Mouse (Mus musculus) liver, embryonic 12.5 days (tissue): Measurements from ENCODE around the gene Ppm1h. TPM values are rescaled to one million over a fixed set of nuclear protein-coding genes. Genes with fewer than 3 reads are reported as not detected.

ENCODE experiments used
- ATAC-seq: fragments of 200-750 bp; cut with Nextera tagmentation; 2 replicates; pipeline ENCODE4 v1.8.0; 2017; ENCODE audit warnings: moderate number of reproducible peaks, mild to moderate bottlenecking, moderate library complexity
- H3K27ac ChIP-seq: fragments of 300-500 bp; sonication (generic); 2 replicates; pipeline ENCODE4 v1.5.1; 2016; ENCODE audit warnings: mild to moderate bottlenecking
- H3K27me3 ChIP-seq: fragments of 300-500 bp; sonication (generic); replicated peaks from 2 replicates; pipeline ENCODE4 v1.6.1; 2016; ENCODE audit warnings: mild to moderate bottlenecking, moderate library complexity
- H3K36me3 ChIP-seq: fragments of 300-500 bp; sonication (generic); 2 replicates; pipeline ENCODE4 v1.6.1; 2016; ENCODE audit warnings: mild to moderate bottlenecking, moderate library complexity
- H3K4me1 ChIP-seq: fragments of 300-500 bp; sonication (generic); 2 replicates; pipeline ENCODE4 v1.6.1; 2016
- H3K4me2 ChIP-seq: fragments of 300-500 bp; sonication (generic); 2 replicates; pipeline ENCODE4 v1.6.1; 2016; ENCODE audit warnings: mild to moderate bottlenecking, moderate library complexity
- H3K4me3 ChIP-seq: fragments of 300-500 bp; sonication (generic); 2 replicates; pipeline ENCODE4 v1.5.1; 2016; ENCODE audit warnings: mild to moderate bottlenecking, moderate library complexity
- H3K9ac ChIP-seq: fragments of 300-500 bp; sonication (generic); 2 replicates; pipeline ENCODE4 v1.6.1; 2016; ENCODE audit warnings: mild to moderate bottlenecking, moderate library complexity
- H3K9me3 ChIP-seq: fragments of 300-500 bp; sonication (generic); replicated peaks from 2 replicates; pipeline ENCODE4 v1.6.1; 2016; ENCODE audit warnings: mild to moderate bottlenecking, moderate library complexity
- WGBS: fragments of 180-500 bp; shearing (Covaris S2); methylation state at CpG from one replicate; pipeline ENCODE4 v1.1.7; 2016; ENCODE audit not compliant: insufficient replicate concordance; 5-methylcytosine and 5-hydroxymethylcytosine counted together
- polyA plus RNA-seq: library from polyadenylated mRNA; unstranded; fragments of >200 nt; fragmentation: Nextera tagmentation; extraction: Ambion mirVana; gene quantifications from 2 replicates; pipeline ENCODE4 v1.2.1, GENCODE M21; 2016

Gene Ppm1h
- polyA plus RNA-seq, 1 experiment from 2014 or later: 1.6 TPM

GRCm38 (mm10) chr10:122680387-122681084, 2.0 kb downstream of the Ppm1h start:
- no peak overlapping the region for H3K27ac ChIP-seq
- H3K36me3 ChIP-seq: no peaks in the 10 kb centered on the region
- no peak overlapping the region for H3K9ac ChIP-seq
- peak overlapping the region; percentile 63 for H3K4me3 ChIP-seq
- no peaks in the 10 kb centered on the region for H3K9me3 ChIP-seq
- peaks cover 11% of the 10 kb centered on the region; the same call in 1 of the 2 replicates for H3K4me1 ChIP-seq
- 6% methylated on average over 19 of the region's 19 CpGs for WGBS
- ATAC-seq: no peak
- peak overlapping the region; percentile 75 for H3K4me2 ChIP-seq
- H3K27me3 ChIP-seq: peaks cover 53% of the 10 kb centered on the region

- 37% methylated on average over 4 of the region's 4 CpGs for WGBS
- Histone ChIP-seq H3K27ac (no peak overlapping the region), H3K4me2 (no peak overlapping the region), H3K4me1 (peaks cover 11% of the 10 kb centered on the region; the same call in 1 of the 2 replicates), H3K4me3 (no peak overlapping the region), H3K27me3 (peaks cover 53% of the 10 kb centered on the region), H3K36me3 (no peaks in the 10 kb centered on the region), H3K9me3 (no peaks in the 10 kb centered on the region), H3K9ac (no peak overlapping the region)
- no peak for ATAC-seq
These were observed 2.5 kb downstream of the Ppm1h start for GRCm38 (mm10) chr10:122681085-122681408.

- Histone ChIP-seq H3K4me2 (no peak overlapping the region), H3K27ac (no peak overlapping the region), H3K9ac (no peak overlapping the region), H3K36me3 (no peaks in the 10 kb centered on the region), H3K27me3 (peaks cover 30% of the 10 kb centered on the region), H3K4me1 (peaks cover 11% of the 10 kb centered on the region; the same call in 1 of the 2 replicates), H3K9me3 (no peaks in the 10 kb centered on the region), H3K4me3 (no peak overlapping the region)
- no peak for ATAC-seq
- WGBS: 39% methylated on average over 5 of the region's 5 CpGs
These were observed 5.3 kb downstream of the Ppm1h start for GRCm38 (mm10) chr10:122683819-122684330.

DNA sequence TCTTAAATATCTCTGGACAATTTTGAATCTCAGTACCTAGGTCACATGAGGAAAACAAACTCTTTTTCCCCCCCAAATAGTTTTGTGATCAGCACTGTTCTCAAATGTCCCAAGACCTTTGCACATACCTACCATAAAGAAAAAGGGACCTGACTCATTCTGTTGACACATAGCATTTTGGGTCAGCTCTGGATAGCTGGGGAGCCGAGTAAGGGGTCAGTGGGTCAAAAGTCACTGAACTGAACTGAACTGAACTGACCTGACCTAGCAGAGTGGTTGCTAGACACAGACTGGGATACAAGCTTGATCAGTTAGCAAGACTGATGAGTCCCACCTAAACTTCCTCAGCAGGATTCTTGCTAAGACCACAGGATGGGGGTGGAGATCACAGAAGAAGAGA, 6.7 kb downstream of the Ppm1h start:
- Histone ChIP-seq H3K4me1 (peaks cover 3% of the 10 kb centered on the region; the same call in 1 of the 2 replicates), H3K4me3 (no peak overlapping the region), H3K27me3 (peaks cover 16% of the 10 kb centered on the region), H3K4me2 (no peak overlapping the region), H3K9ac (no peak overlapping the region), H3K36me3 (no peaks in the 10 kb centered on the region), H3K27ac (no peak overlapping the region), H3K9me3 (no peaks in the 10 kb centered on the region)
- no peak for ATAC-seq
- WGBS: 52% methylated on average over 1 of the region's 1 CpGs

DNA sequence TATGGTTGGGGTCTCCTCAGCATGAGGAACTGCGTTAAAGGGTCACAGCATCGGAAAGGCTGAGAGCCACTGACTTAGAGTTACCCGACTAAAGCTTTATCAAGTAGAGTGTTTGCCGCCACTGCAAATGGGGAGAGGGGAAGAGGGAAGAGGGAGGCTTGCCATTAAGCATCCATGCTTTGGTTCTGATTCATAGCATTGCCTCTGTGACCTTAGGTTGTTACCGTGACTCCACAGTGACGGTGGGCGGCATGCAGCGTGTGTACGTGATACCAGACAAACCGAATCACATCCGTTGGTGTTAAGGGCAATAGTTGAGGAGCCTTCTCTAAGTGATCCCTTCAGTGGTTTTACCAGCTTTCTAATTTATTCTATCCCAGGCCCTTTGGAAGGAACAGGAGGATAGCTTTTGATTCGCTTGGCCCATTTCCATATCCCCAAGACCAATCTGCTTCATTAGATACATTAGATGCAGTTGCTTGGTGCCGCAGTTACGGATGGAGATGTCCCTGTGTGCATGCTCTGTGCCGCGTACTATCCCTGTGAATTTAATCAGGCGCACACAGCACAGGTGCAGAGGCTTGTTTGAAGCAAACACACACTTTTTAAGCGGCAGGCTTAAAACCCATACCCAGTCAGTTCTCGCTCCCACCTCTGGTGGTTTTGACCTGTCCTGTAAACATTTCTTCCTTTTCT, 7.4 kb downstream of the Ppm1h start:
- Histone ChIP-seq H3K9me3 (no peaks in the 10 kb centered on the region), H3K27ac (no peak overlapping the region), H3K4me3 (no peak overlapping the region), H3K4me2 (no peak overlapping the region), H3K4me1 (no peaks in the 10 kb centered on the region), H3K9ac (no peak overlapping the region), H3K36me3 (no peaks in the 10 kb centered on the region), H3K27me3 (peaks cover 9% of the 10 kb centered on the region)
- ATAC-seq: no peak
- WGBS: 77% methylated on average over 19 of the region's 19 CpGs

DNA sequence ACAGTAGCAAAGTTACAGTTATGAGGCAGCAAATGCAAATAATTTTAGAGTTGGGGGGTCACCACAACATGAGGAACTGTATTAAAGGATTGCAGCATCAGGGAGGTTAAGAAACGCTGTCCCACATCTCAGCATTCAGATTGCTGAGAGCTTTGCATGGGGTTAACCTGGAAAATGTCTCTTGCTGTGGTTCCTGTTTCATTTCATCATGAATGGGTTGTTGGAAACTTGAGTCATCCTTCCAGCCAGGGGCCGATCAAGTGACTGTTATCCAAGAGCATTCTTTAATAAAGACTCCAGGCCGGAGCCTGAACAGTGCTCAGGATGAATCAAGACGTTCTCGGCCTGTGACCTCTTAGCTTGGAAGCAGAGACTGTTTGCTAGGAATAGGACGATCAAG, 12.1 kb downstream of the Ppm1h start:
- Histone ChIP-seq H3K4me1 (no peaks in the 10 kb centered on the region), H3K4me3 (no peak overlapping the region), H3K36me3 (no peaks in the 10 kb centered on the region), H3K9ac (no peak overlapping the region), H3K9me3 (no peaks in the 10 kb centered on the region), H3K4me2 (no peak overlapping the region), H3K27ac (no peak overlapping the region), H3K27me3 (no peaks in the 10 kb centered on the region)
- no peak for ATAC-seq
- 61% methylated on average over 6 of the region's 6 CpGs for WGBS

- H3K27me3 ChIP-seq: no peaks in the 10 kb centered on the region
- H3K9ac ChIP-seq: no peak overlapping the region
- WGBS: 66% methylated on average over 12 of the region's 12 CpGs
- no peak overlapping the region for H3K4me2 ChIP-seq
- H3K4me1 ChIP-seq: no peaks in the 10 kb centered on the region
- no peaks in the 10 kb centered on the region for H3K9me3 ChIP-seq
- H3K4me3 ChIP-seq: no peak overlapping the region
- H3K36me3 ChIP-seq: no peaks in the 10 kb centered on the region
- ATAC-seq: no peak
- no peak overlapping the region for H3K27ac ChIP-seq
These were observed 14.7 kb downstream of the Ppm1h start for GRCm38 (mm10) chr10:122693158-122693777.

DNA sequence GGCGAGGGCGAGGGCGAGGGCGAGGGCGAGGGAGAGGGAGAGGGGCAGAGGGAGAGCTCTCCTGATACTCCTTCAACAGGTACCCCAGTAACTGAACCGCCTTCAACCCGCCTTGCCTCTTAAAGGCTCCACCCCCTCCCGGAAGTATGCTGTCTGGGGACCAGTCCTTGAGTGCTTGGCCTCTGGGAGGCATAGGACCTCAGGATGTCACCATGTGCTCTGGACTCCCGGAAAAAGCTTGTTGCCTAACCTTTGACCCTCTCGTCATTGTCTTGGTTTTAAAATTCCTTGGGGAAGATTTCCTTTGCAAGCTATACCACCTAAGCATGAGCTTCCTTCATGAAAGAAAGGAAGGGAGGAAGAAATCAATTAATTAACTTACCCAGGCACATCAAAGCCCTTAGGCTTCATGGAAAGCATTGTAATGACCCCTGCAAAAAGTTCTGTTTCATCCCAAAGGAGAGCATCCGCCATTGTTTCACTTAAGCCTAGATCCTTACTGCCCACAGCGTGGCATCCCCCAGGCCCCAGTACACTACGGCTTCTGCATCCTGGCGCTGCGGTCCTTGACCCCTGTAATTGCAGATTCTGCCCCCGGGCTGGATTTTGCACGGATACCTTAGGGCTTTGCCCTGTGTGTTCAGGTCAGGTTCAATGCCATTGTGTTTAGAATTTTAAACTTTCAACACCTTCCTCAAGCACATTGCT, 15.5 kb downstream of the Ppm1h start:
- Histone ChIP-seq H3K27me3 (no peaks in the 10 kb centered on the region), H3K36me3 (no peaks in the 10 kb centered on the region), H3K4me2 (no peak overlapping the region), H3K4me3 (no peak overlapping the region), H3K4me1 (no peaks in the 10 kb centered on the region), H3K9ac (no peak overlapping the region), H3K27ac (no peak overlapping the region), H3K9me3 (no peaks in the 10 kb centered on the region)
- whole genome bisulfite sequencing: 65% methylated on average over 16 of the region's 17 CpGs
- no peak for ATAC-seq

DNA sequence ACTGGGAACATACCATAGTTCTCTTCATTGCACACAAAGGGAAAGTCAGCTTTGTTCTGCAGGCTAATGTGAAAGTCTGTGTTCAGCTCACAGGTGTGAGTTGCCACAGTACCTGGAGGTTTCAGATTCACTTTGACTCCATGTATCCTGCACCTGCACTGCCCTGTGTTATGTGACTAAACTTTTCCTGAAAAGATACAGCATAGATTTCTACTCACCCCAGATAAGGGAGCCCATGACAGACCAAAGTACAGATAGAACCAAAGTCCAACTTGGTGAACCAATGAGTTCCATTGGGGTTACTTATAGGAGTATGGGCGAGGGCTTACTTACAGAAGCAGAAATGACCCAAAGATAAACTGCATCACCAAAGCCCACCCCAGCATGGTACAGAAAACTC, 17.8 kb downstream of the Ppm1h start:
- no peak overlapping the region for H3K9ac ChIP-seq
- H3K9me3 ChIP-seq: no peaks in the 10 kb centered on the region
- ATAC-seq: no peak
- H3K4me2 ChIP-seq: no peak overlapping the region
- no peak overlapping the region for H3K27ac ChIP-seq
- WGBS: 62% methylated on average over 1 of the region's 1 CpGs
- no peaks in the 10 kb centered on the region for H3K4me1 ChIP-seq
- no peaks in the 10 kb centered on the region for H3K36me3 ChIP-seq
- no peaks in the 10 kb centered on the region for H3K27me3 ChIP-seq
- no peak overlapping the region for H3K4me3 ChIP-seq

- H3K4me3 ChIP-seq: no peak overlapping the region
- WGBS: 76% methylated on average over 5 of the region's 5 CpGs
These were observed 19.8 kb downstream of the Ppm1h start for GRCm38 (mm10) chr10:122698347-122698746.

DNA sequence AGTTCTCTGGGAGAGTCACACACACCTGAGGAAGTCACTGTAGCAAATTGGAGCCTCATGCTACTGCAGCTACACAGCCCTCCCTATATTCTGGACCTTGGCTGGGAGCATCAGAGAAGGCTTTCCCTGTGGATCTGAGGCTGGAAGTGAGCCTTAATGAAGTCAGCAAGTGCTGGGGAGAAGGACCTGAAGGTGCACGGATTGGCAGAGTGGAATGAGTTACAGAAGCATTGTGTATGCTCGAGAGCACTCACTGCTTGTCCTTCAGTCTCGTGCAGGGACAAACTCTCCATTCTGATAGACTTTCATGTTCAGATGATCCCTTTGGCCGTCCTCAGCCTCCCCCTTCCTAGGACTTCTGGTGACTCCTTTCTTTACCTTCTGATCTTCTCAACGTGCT, 26.3 kb downstream of the Ppm1h start:
- Histone ChIP-seq H3K4me3 (no peak overlapping the region), H3K36me3 (no peaks in the 10 kb centered on the region), H3K9me3 (no peaks in the 10 kb centered on the region), H3K9ac (no peak overlapping the region), H3K4me1 (no peaks in the 10 kb centered on the region), H3K27ac (no peak overlapping the region), H3K4me2 (no peak overlapping the region), H3K27me3 (no peaks in the 10 kb centered on the region)
- ATAC-seq: no peak
- 63% methylated on average over 5 of the region's 5 CpGs for WGBS

More at GRCm38 (mm10) chr10:122698347-122698746, 19.8 kb downstream of the Ppm1h start:
- Histone ChIP-seq H3K4me2 (no peak overlapping the region), H3K9ac (no peak overlapping the region), H3K27ac (no peak overlapping the region), H3K36me3 (no peaks in the 10 kb centered on the region), H3K9me3 (no peaks in the 10 kb centered on the region), H3K27me3 (no peaks in the 10 kb centered on the region), H3K4me1 (no peaks in the 10 kb centered on the region)
- ATAC-seq: no peak

GRCm38 (mm10) chr10:122705457-122705856, 26.9 kb downstream of the Ppm1h start:
- H3K36me3 ChIP-seq: no peaks in the 10 kb centered on the region
- H3K9ac ChIP-seq: no peak overlapping the region
- no peak overlapping the region for H3K4me2 ChIP-seq
- H3K4me1 ChIP-seq: no peaks in the 10 kb centered on the region
- no peaks in the 10 kb centered on the region for H3K27me3 ChIP-seq
- H3K4me3 ChIP-seq: no peak overlapping the region
- H3K9me3 ChIP-seq: no peaks in the 10 kb centered on the region
- 76% methylated on average over 6 of the region's 6 CpGs for WGBS
- no peak overlapping the region for H3K27ac ChIP-seq
- no peak for ATAC-seq
